Mouse (Mus musculus) embryonic facial prominence, embryonic 11.5 days (tissue): ENCODE data around the gene Fam161a. TPM values are rescaled to one million over a fixed set of nuclear protein-coding genes. Genes with fewer than 3 reads are reported as not detected.

Experiments
- ATAC-seq: fragments of 200-750 bp; cut with Nextera tagmentation; replicated peaks from 2 replicates; pipeline ENCODE4 v1.8.0; 2017; ENCODE audit warnings: low read depth; ENCODE audit not compliant: insufficient number of reproducible peaks, low FRiP score, low TSS enrichment
- DNase-seq: peaks from one replicate; pipeline ENCODE4 v3.0.0-alpha.2; 2015; ENCODE audit warnings: low spot score
- H3K27ac ChIP-seq: fragments of 300-500 bp; sonication (generic); replicated peaks from 2 replicates; pipeline ENCODE4 v1.5.1; 2014; ENCODE audit warnings: mild to moderate bottlenecking, low read depth, low read length, control low read depth
- H3K27me3 ChIP-seq: fragments of 300-500 bp; sonication (generic); 2 replicates; pipeline ENCODE4 v1.6.1; 2014; ENCODE audit warnings: mild to moderate bottlenecking, low read length, moderate library complexity, mixed read lengths; ENCODE audit not compliant: control insufficient read depth, insufficient read depth
- H3K36me3 ChIP-seq: fragments of 300-500 bp; sonication (generic); replicated peaks from 2 replicates; pipeline ENCODE4 v1.6.1; 2014; ENCODE audit warnings: low read depth, mild to moderate bottlenecking, low read length, moderate library complexity, mixed read lengths; ENCODE audit not compliant: control insufficient read depth, insufficient read depth
- H3K4me1 ChIP-seq: fragments of 300-500 bp; sonication (generic); 2 replicates; pipeline ENCODE4 v1.6.1; 2014; ENCODE audit warnings: low read length, mixed read lengths; ENCODE audit not compliant: control insufficient read depth, insufficient read depth
- H3K4me2 ChIP-seq: fragments of 300-500 bp; sonication (generic); 2 replicates; pipeline ENCODE4 v1.6.1; 2014; ENCODE audit warnings: low read depth, mild to moderate bottlenecking, control low read depth, low read length, moderate library complexity
- H3K4me3 ChIP-seq: fragments of 300-500 bp; sonication (generic); 2 replicates; pipeline ENCODE4 v1.5.1; 2014; ENCODE audit warnings: low read depth, low read length, control low read depth
- H3K9ac ChIP-seq: fragments of 300-500 bp; sonication (generic); replicated peaks from 2 replicates; pipeline ENCODE4 v1.6.1; 2014; ENCODE audit warnings: mild to moderate bottlenecking, control low read depth, low read length
- H3K9me3 ChIP-seq: fragments of 300-500 bp; sonication (generic); replicated peaks from 2 replicates; pipeline ENCODE4 v1.6.1; 2016; ENCODE audit warnings: mild to moderate bottlenecking, low read length, inconsistent platforms, mixed read lengths; ENCODE audit not compliant: control insufficient read depth
- WGBS: fragments of 180-500 bp; shearing (Covaris S2); extraction: QIAGEN DNeasy Blood & Tissue Kit; methylation state at CpG from one replicate; pipeline ENCODE4 v1.1.7; 2014; 5-methylcytosine and 5-hydroxymethylcytosine counted together
- polyA plus RNA-seq: library from polyadenylated mRNA; unstranded; fragments of >200 nt; fragmentation: Nextera tagmentation; extraction: Ambion mirVana; gene quantifications from 2 replicates; pipeline ENCODE4 v1.2.1, GENCODE M21; 2014

Fam161a gene
- polyA plus RNA-seq, result 2.5 and 4.1 TPM in 2 replicates

GRCm38 (mm10) chr11:23007481-23008180, at the start of gene Fam161a:
Fam161a (plus strand) TSS chr11:23007531.
- peak within 1 kb of the TSS; percentile 70 for H3K27ac ChIP-seq
- DNase-seq, result peak; percentile 92
- H3K4me3 ChIP-seq, result peak within 1 kb of the TSS; percentile 55
- peak within 1 kb of the TSS; percentile 72 for H3K9ac ChIP-seq
- no peaks in the 10 kb centered on the region for H3K9me3 ChIP-seq
- peak within 1 kb of the TSS; percentile 81 for H3K4me2 ChIP-seq
- peak; percentile 93 for ATAC-seq
- peaks cover 5% of the 10 kb centered on the region for H3K36me3 ChIP-seq
- under 1% methylated on average over 22 of the region's 22 CpGs for WGBS
- no peaks in the 10 kb centered on the region for H3K4me1 ChIP-seq
- no peaks in the 10 kb centered on the region for H3K27me3 ChIP-seq

DNA sequence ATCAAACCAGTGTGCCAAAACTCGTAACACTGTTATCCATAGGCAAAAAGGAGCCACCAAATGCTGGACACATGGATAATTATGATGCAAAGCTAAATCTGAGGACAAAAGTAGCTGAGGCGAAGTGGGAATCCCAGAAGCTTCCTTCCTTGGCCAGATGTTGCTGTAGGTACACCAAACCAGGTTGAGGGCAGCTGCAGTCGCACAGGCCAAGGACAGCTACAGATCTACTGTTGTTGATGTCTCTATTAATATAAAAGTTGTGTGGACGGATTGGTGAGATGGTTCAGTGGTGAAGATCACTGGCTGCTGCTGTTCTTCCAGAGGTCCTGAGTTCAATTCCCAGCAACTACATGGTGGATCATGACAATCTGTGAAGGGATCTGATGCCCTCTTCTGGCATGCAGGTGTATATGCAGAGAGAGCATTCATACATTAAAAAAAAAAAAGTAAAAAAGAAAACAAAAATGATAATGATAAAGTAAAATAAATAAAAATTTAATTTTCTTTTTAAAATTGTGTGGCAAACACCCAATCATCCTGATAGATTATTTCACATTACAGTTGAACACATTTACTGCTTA, 49.4 kb upstream of the Fam161a start:
- no peaks in the 10 kb centered on the region for H3K4me1 ChIP-seq

DNA sequence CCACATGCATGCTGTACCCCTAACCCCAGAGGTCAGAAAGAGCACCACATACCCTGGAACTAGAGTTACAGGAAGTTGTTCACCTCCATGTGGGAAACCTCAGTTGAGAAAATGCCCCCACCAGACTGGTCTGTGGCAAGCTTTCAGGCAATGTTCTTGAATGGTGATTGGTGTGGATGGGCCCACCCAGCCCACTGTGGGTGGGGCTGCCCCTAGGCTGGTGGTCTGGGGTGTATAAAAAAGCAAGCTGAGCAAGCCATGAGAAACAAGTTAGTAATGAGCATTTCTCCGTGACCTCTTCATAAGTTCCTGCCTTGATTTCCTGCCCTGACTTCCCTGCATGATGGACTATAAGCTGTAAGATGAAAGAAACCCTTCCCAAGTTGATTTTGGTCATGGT, 45.2 kb upstream of the Fam161a start:
- no peak overlapping the region for H3K4me3 ChIP-seq
- H3K9ac ChIP-seq, result no peak overlapping the region
- H3K4me1 ChIP-seq, result no peaks in the 10 kb centered on the region
- no peaks in the 10 kb centered on the region for H3K9me3 ChIP-seq
- WGBS, result 86% methylated on average over 1 of the region's 1 CpGs
- H3K27ac ChIP-seq, result no peak overlapping the region
- no peak overlapping the region for H3K4me2 ChIP-seq
- H3K36me3 ChIP-seq, result no peaks in the 10 kb centered on the region
- no peaks in the 10 kb centered on the region for H3K27me3 ChIP-seq
- ATAC-seq (no peak), DNase-seq (no peak)

More for the DNA sequence above, 49.4 kb upstream of the Fam161a start:
- no peak for DNase-seq
- ATAC-seq, result no peak
- Histone ChIP-seq H3K4me2 (no peak overlapping the region), H3K27me3 (no peaks in the 10 kb centered on the region), H3K9me3 (no peaks in the 10 kb centered on the region), H3K9ac (no peak overlapping the region), H3K27ac (no peak overlapping the region), H3K36me3 (no peaks in the 10 kb centered on the region), H3K4me3 (no peak overlapping the region)
- 90% methylated on average over 4 of the region's 4 CpGs for WGBS

DNA sequence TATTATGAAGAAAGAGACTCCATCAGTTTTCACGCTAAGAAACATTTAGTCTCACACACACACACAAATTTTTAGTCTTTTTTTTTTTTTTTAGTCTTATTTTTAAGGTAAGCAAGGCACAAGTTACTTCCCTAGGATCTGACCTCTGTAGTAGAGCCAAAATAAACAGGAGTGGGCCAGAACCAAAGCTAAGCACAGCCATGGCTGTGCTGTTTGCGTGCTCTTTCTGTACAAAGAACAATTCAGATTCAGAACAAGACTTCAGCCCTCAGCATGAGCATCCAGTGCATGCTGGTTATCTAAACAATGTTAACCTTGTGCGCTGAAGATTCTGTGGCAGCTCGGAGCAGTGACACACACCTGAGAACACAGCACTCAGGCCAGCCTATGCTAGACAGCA, 42.9 kb upstream of the Fam161a start:
- DNase-seq (no peak), ATAC-seq (no peak)
- no peak overlapping the region for H3K4me2 ChIP-seq
- no peaks in the 10 kb centered on the region for H3K4me1 ChIP-seq
- H3K36me3 ChIP-seq, result no peaks in the 10 kb centered on the region
- 78% methylated on average over 4 of the region's 4 CpGs for WGBS
- no peaks in the 10 kb centered on the region for H3K27me3 ChIP-seq
- H3K9me3 ChIP-seq, result no peaks in the 10 kb centered on the region
- H3K4me3 ChIP-seq, result no peak overlapping the region
- no peak overlapping the region for H3K27ac ChIP-seq
- no peak overlapping the region for H3K9ac ChIP-seq

DNA sequence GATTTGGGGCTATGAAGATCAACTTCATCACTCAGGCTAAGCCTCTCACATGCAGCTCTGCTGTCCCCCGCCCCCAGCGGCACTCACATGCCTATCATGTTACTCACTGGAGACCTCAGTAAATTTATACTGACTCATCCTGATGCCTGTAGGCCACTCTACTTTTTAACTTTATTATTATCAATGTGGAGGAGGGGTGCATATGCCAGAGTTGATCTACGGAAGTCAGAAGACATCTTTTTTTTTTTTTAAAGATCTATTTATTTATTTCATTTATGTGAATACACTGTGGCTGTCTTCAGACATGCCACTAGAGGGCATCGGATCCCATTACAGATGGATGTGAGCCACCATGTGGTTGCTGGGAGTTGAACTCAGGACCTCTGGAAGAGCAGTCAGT, 41.8 kb upstream of the Fam161a start:
- no peak overlapping the region for H3K4me2 ChIP-seq
- H3K36me3 ChIP-seq, result no peaks in the 10 kb centered on the region
- H3K9ac ChIP-seq, result no peak overlapping the region
- DNase-seq, result no peak
- ATAC-seq, result no peak
- H3K9me3 ChIP-seq, result no peaks in the 10 kb centered on the region
- 76% methylated on average over 4 of the region's 4 CpGs for WGBS
- H3K27me3 ChIP-seq, result no peaks in the 10 kb centered on the region
- no peak overlapping the region for H3K27ac ChIP-seq
- no peak overlapping the region for H3K4me3 ChIP-seq
- no peaks in the 10 kb centered on the region for H3K4me1 ChIP-seq

DNA sequence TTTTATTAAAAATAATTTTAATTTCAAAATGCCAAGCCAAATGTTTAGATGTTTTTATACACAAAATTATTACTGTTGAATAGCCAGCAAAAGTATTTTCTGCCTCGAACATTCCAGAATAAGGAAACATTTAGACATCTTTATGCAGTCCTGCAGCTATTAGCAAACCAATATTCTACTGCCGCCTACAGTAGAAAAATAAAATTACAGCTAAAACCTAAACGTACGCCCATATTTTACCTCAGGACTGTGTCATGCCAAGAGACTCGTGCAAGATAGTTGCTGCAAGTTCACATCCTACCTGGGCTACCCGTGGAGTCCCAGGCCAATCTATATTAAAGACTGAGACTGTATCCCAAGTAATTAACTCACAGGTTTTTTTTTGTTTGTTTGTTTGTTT, 37.8 kb upstream of the Fam161a start:
- Histone ChIP-seq H3K4me1 (no peaks in the 10 kb centered on the region), H3K9ac (no peak overlapping the region), H3K4me2 (no peak overlapping the region), H3K27me3 (no peaks in the 10 kb centered on the region), H3K4me3 (no peak overlapping the region), H3K9me3 (peaks cover 2% of the 10 kb centered on the region; the same call in 1 of the 2 replicates), H3K27ac (no peak overlapping the region), H3K36me3 (no peaks in the 10 kb centered on the region; the same call in 1 of the 2 replicates)
- DNase-seq (peak; percentile 52), ATAC-seq (no peak)
- 64% methylated on average over 6 of the region's 6 CpGs for WGBS

DNA sequence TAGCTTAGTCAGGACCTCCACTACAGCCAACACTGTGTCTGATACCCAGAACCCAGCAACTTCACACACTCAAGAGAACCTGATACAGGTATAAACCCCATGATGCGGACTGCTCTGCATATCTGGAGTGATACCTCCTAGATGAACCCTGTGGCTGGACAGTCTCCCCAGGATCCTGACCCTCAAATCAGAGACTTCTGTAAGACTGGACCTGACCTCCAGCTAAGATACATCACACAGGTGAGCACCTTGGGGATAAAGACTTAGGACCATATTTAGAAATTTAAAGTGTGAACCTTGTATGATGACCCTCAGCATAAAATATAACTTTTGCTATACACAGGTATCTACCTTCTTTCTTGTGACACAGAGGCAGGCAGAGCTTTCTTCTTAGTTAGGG, 36.8 kb upstream of the Fam161a start:
- DNase-seq, result no peak
- Histone ChIP-seq H3K4me1 (no peaks in the 10 kb centered on the region), H3K4me3 (no peak overlapping the region), H3K9ac (no peak overlapping the region), H3K9me3 (peaks cover 2% of the 10 kb centered on the region; the same call in 1 of the 2 replicates), H3K4me2 (no peak overlapping the region), H3K36me3 (no peaks in the 10 kb centered on the region; the same call in 1 of the 2 replicates), H3K27me3 (no peaks in the 10 kb centered on the region), H3K27ac (no peak overlapping the region)
- no peak for ATAC-seq
- 96% methylated on average over 1 of the region's 1 CpGs for WGBS
